Mouse (Mus musculus): ENCODE measurements around the gene Unc119b.
"Not testable (repeated sequence)": the region's sequence is repeated elsewhere in the genome, so short reads cannot be mapped to it uniquely, and the experiment has no call there.

The Unc119b gene

DNA sequence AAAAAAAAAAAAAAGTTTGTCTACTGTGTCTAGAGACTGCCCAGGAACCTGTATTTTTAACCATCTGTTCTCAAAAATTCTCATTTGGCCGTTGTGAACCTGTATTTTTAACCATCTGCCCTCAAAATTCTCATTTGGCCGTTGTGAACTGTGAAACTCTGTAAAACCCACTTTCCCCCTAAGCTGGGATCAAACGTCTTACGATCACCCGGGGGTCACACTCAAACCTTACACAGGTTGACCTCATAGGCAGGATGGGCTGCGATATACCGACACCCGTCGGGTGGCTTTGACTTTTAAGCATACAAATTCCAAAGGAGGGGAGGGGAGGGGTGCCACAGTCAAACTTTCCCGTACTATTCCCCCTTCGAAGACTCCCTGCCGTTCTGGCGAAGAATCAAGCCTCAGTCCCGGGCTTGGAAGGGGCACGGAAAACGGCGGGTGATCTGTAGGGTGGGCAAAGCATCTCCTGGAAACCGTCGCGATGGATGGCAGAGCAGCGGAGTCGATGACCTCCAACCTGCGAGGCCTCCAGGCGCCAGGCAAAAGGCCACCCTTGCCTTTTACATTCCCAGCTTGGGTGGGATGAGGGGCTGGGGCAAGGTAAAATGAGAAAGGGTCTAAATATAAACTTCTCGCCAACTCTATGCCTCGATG is 22.3 kb upstream of the Unc119b start:
- DNase-seq, result peak in 1 of 2 experiments; percentile 59

DNA sequence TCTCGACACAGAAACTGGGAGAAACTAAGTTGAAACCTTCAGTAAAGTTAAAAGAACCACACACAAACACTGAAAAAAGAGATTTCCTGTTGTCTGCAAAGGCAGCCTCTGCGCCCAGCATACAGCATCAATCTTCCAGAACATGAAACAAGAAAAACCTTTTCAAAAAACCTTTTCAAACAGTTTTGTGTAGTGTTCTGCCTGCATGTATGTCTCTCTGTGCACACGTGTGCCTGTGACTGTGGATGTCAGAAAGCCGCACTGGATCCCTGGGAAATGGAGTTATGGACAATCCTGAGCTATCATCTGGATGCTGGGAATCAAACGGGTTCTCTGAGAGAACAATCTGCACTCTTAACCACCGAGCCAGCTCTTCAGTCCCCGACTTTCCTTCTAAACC is 21.6 kb upstream of the Unc119b start:
- DNase-seq, result no peak

DNA sequence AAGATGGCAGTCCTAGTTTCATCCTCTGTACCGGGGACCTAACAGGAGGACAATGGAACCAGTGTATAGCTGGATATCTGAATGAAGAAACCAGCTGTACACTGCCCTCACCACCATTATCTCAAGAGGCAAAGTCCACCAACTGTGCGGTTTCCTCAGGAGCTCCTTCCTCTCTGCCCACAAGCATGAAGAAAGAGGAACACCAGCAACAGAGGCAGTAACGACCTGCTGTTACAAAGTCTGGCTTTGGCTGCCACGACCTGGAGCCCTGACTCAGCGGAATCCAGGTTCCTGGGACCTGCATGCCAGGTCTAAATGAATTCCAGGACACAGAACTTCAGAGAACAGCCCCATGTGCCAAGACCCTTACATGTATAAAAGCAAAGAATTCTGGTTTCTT is 21.1 kb upstream of the Unc119b start:
- no peak for DNase-seq

DNA sequence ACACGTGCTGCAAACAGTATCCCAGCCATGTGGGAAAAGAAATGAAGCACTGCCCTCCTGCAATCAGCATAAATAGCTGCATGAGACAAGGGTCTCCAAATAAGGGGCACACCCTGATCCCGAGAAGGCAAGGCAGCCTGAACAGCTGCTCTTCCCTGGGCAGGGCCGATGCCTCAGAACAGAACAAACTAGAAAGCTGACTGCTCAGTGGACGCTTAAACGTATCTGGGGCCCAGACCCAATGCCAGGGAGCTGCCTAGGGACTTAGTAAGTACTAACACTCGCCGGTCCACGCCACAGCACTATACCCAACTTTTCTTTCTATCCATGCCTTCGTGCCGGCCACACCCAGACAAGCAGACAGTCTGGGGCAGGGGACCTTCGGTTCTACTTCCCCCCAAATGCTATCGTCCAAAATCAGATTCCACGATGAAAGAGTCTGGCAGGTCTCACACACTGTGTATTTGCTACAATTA is 20.4 kb upstream of the Unc119b start:
- no peak for DNase-seq

DNA sequence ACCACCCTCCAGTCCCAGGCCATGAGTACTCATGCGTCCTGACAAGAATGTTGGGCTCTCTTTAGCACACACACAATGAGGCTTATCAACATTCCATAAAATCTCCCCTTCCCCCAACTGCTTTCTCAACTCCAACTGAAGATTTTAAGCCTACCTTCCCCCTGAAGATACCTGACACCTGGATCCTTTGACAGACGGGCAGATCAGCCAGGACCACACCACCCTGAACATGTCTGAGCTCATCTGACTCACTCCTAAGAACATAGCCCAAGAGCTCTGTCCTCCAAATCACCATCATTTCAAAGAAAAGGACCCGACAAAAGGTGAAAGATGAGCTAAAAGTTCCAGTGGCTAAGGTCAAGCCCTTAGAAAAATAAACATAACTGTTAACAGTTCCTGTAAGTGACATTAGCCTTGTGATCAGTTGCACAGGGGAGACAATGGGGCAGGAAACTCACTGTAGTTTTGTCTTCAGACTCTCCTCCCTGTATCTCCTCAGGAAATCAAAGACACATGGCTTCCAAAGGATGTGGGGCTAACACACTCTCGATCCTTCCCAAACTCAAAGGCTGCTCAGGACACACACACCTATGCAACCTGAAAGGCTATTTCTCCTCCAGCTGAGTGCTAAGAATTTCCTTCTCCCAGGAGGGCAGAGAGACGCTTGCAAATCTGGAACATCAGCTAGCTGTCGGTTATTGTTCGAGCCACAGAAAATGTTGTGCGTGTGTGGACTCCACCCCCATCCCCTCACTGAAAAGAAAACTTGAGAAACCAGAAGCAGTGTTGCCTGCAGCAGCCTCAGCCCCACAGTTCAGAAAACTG is 17.6 kb upstream of the Unc119b start:
- DNase-seq, result no peak

DNA sequence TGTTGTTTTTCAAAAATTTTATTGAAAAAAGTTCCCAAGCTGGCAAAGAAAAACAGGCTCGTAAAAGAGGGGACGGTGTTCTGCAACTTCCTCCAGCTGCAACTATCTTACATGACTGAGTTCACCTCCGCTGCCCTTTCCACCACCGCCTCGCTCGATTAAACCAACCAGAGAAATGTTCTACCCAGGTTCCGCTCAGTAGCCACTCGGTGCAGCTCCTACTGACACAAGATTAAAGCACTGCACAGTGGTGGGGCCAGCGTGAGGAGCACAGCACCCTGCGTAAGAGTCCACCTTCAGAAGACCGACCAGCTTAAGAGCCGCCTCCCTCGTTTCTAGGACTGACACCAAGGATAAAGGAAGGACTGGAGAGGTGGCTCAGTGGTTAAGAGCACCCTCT is 16.7 kb upstream of the Unc119b start:
- DNase-seq, result no peak

DNA sequence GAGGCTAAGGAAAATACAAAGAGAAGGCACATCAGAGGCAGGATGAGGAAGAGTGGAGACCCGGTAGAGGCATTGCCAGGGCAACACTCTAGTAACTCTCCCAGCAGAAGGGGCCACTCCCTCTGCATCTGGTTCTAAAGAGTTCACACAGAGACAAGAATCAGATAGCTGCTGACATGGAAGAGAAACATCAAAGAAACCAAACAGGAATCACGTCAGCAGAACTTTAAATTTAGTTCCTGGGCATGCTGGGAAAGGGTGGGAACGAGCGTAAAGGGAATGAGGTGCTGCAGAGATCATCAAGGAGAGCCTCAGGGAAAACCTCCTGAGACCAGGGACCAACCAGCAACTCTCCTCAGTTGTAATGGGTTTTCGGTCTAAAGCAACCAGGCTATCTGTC is 16.2 kb upstream of the Unc119b start:
- DNase-seq, result no peak

DNA sequence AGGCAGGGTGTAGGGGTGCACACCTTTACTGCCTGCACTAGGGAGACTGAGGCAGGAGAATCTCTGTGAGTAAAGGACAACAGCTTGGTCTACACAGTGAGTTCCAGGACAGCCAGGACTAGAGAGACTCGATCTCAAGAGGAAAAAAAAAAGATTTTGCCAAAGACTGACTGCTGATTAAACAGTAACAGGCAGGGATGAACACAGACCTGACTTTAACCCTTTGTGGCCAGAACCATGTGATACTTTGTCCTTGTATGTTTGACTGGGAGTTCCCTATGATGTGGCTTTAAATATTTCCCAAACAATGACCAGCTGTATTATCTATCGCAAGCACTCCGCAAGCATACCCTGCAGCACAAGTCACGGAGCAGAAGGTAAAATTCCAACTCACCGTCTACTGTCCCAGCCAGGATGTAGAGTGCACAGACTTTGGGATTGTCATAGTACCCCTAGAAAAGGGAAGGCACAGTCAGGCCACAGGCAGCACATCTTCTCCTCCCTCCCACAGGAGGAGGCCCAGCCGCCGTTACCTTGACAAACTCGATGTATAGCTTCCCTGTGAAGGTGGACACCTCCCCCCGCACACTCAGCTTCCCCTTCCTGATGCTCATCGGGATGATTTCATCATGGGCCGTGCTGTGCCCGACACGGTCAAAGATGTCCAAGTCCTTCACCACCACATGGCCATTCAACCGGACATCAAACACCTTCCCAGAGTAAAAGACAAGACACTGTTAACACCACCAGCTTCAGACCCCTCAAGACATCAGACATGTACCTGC is 15.1 kb upstream of the Unc119b start:
- no peak for DNase-seq

DNA sequence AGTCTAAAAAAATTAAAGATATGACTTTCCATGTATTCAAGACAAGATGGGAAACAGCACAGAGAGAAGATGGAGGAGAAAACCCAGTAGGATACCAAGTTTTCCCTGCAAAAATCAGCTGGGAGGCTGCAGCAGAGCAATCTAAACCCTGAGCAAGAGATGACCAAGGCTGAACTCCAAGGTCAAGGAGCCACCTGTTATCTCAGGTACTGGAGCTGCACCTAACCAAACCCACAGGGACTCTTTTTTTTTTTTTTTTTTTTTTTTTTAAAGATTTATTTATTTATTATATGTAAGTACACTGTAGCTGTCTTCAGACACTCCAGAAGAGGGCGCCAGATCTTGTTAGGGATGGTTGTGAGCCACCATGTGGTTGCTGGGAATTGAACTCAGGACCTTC is 14.1 kb upstream of the Unc119b start:
- DNase-seq, result not testable (repeated sequence)

DNA sequence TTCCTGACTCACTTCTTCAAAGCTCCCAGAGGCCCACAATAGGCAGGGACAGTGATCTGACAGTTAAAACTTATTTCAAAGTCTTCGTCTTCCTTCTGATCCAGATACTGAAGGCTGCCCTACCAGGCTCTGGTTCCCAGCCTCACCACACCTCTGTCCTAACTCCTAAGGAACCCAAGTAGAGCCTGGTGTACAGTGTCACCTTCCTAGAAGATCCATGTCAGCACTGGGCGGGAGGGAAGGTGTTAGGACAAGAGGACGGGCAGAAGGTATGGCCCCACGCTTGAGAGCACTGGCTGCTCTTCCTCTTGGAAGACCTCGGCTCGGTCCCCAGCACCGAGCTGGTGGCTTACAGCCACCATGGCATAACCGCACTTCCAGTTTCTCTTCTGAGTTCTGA is 13.6 kb upstream of the Unc119b start:
- DNase-seq, result no peak

DNA sequence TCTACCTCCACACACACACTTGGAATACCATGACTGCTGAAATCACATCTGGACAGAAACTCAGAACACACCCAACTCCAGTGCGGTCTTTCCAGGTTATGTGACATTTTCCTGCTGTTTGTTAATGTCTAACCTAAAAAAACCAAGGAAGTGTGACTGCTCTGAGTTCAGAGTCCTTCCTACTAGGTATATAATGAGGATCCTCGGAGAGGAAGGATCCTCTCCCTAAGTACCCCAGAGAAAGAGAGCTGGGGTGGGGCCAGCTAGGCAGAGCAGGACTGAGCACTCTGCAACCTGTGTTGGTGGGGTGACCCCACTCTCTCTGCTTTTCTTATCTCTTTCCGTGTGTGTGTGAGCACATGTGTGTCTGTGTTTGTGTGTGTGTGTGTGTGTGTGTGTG is 12.6 kb upstream of the Unc119b start:
- no peak for DNase-seq

DNA sequence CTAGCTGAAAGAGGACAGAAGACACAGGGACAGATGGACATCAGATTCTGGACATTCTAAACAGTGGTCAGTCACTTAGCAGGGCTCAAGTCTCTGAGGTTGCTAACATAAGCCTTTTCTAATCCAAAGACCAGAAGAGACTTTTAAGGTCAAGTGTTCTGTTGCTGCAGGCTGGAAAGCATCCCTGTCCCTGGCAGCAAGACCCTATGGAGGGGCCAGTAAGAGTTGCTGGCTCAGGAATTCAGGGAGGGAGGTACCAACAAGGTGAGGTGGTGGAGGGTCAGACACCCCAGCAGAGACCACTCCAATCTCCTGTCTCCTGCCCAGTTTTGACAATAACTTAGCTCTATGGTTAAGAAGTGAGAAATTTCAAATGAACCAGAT is 12.0 kb upstream of the Unc119b start:
- DNase-seq, result no peak

DNA sequence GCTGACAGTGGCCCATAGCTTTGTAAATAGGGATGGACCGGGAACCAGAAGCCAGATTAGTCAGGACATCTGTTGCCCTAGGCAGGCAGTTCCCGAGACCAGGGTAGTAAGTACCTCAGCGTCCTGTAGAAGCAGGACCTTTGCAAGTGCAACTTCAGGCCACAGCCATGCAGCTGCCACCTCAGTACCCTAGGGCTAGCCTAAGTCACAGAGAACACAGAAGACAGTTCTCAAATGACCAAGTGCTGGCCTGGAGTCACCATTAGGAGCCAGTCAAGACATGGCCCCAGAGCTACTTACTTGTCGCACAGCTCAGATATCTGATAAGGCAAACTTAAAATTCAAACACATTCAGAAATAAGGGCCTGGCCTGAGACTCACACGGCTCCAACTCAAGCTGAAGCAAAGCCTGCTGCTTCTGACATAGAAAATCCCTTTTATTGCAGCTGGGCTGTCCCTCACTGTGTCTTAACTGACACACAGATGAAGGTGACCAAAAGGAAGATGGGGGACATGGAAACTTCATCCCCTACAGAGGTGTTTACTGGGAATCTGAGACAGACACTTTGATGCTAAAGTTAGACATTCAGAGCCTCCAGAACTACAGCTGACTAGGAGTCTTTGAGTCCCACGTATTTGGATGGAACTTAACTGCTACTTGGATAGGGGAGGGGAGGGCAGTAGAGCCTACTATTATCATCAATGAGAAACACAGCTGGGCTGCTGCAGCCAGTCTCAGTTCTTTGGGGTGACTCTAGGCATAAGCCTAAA is 11.4 kb upstream of the Unc119b start:
- no peak for DNase-seq

DNA sequence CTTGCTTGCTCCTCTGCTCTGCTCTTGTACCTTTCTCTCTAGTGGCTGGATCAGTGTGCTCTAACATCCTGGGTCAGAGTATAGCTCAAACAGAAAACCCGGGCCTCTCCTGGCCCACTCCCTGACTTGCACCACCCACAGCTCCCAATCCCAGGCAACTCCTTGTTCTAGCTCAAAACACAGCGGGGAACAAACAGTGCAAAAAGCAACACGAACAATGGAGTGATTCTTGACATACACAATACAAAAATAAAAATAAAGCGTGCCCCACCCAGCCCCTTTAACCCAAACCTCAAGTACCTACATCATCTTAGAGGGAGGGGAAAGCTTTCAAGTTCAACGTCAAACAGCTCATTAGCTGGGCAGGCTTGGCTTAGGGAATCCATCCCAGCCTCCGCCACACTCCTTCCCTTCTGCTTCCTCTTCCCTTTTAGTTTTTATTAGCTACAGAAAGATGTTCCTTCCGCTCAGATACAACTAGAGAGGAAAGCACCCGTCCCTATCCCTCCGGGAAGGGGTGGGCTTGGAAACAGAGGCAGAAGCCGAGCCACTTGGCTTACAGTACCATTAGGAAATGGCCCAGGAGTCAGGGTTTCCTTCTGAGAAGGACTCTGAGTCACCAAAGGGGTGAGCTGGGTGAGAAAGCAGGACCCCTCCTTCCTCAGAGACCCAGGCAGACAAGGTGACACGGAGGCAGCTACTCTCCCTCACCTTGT is 10.6 kb upstream of the Unc119b start:
- no peak for DNase-seq

DNA sequence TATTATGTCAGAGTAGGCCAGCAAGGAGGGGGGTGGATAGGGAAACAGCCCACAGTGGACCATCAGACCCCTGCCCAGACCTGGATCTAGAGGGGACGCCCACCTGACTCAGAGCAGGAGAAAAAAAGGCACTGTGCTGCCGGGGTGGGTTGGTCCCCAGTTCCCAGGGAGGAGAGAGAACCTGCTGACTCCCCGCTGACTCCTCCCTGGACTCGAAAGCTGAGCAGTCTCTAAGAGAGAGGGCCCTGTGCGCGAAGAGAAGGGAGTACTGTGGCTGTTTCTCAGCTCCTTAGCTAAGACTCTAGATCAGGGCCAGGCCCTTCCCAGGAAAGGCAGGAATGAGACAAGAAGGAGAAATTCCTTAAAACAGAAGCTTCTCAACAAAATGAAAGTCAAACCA is 9.7 kb upstream of the Unc119b start:
- no peak for DNase-seq

DNA sequence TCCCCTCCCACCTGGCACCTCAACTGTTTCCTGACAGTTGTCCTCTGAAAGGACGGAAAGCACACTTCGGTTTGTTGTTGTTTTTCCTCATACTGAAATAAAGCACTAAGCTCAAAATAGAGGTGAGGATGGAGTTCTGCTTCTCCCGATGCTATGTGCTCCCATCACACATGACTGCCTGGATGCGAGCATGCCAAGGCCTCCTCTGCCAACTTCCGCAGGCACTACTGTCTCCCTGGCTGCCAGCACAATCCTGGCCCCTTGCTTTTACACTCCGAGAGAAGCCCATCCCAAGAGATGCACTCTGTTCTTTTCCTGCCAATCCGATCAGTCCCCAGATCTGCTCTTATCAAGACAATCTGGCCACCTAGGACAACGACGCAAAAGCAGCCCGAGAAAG is 8.8 kb upstream of the Unc119b start:
- DNase-seq, result peak; percentile 82 to 85

DNA sequence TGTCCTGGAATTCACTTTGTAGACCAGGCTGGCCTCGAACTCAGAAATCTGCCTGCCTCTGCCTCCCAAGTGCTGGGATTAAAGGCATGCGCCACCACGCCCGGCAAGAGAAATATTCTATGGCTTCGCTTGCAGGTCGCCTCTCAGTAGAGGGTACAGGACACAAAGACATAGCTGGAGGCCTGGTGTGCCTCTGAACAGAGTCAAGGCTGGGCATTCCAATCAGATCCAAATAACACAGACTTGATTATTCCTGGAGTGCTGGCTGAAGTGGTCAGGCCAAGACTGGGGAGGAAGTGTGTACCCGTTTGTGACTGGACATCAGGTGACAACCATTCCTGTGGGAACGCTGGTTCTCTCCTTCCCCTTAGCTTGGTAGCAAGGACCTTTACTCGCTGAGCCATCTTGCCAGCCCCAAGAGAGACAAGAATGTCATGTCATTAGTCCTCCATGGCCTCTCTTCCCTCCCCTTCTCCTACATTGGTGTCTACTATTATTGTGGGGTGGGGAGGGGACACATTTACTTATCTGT is 7.5 kb upstream of the Unc119b start:
- no peak for DNase-seq

DNA sequence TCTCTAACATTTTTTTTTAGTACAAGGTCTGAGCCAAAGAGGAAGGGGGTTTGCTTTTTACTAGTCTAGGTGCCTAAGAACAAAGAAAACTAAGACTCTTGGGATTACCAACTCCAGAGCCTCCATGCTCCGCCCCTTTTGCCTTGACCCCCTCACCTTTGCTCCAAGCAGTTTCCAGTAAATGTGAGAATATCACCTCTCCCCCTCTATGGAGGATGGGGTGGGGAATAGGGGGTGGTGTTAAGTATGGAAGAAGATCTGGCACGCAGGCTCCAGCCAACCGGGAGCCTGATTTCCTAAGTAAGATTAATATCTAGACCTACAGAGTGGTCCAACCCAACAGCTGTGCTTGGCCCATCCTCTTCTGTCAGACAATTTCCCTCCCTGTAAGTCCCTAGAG is 6.0 kb upstream of the Unc119b start:
- no peak for DNase-seq

DNA sequence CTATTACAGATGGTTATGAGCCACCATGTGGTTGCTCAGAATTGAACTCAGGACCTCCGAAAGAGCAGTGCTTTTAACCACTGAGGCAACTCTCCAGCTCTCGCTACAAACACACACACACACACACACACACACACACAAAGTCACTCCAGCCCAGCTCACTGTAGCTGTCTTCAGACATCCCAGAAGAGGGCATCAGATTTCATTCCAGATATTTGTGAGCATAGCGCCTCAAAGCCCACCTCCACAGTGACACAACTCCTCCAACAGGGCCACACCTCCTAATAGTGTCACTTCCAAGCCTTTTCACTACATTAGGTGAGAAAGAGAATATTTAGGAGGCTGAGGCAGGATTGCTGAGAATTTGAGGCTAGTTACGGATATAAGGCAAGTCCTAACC is 4.3 kb upstream of the Unc119b start:
- DNase-seq, result no peak

DNA sequence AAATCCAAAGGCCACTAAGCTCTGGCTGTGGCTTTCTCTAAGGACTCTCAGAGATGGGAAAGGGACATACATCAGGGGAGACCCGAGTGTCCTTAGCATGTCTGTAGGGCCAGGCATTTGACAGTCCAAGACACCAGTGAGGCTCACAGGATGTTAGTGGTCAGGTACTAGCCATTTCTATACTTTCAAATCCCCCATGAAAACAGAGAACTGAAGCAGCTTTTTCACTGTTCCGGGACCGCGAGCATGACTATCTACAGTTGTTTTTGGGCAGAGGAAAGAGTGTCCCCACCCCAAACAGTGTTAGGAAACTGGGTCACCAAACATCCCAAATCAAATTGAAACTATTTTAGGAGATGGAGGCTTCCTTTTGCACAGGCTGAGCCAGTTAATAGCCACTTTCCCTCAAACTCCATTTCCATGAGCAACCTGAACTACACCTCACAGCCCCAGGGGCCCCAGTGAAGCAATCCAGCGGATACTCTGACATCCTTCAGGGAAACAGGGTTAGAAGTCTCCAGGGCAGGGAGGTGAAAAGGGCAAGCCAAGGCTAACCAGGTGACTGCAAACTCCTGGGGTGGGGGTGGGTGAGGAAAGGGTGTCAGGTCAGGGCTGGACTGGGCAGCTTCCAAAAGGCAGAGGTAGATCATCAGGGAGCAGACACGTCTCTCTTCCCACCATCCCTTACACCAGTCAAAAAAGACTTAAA is 1.3 kb downstream of the Unc119b start:
- no peak for DNase-seq

DNA sequence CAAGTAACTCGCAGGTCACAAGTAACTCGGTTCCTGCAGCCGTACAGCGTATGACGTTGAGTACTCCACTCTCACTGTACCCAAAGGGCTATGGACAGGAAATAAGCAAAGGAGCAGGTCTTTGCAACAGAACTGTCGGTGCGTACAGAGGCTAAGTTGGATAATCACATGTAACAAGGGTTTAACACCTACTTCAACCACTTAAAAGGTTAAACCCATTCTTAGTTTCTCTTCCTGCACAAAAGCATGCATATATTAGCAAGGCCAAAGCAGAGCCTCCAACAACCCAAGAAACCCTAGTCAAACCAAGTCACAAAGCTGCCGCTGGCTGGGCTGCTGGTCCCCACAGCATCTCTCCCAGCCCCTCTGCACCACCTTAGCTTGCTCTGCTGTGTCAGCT is 2.3 kb downstream of the Unc119b start:
- DNase-seq, result no peak
